Mouse (Mus musculus): Measurements from ENCODE around the gene Ccdc82.

Gene Ccdc82

GRCm38 (mm10) chr9:13246815-13247638 lies at the start of gene Ccdc82:
Gene Ccdc82 (plus strand): TSS chr9:13246955.
- DNase-seq (ENCODE audit: low read depth, low spot score): peak; percentile 86

- DNase-seq (ENCODE audit: low read depth, low spot score): no peak
Observed at GRCm38 (mm10) chr9:13200079-13200478, 46.7 kb upstream of the Ccdc82 start.

GRCm38 (mm10) chr9:13203109-13203508 lies 43.6 kb upstream of the Ccdc82 start:
- no peak for DNase-seq (ENCODE audit: low read depth, low spot score)

DNA sequence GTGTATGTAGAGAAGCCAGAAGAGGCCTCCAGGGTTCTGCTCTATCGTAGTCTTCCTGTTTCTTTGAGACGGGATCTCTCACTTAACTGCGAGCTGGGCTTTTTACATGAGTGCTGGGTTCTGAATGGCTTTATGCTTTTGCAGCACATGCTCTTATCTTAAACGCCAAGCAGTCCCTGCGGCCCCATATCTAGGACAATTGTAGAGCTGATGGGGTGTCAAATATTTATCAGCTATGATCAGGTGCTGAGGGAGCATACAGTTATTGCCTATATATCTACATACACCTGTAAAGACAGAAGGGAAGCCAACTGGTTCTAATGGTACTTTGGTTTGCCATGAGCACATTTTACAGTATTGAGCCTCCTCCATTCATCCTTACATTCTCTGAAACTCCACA lies 43.1 kb upstream of the Ccdc82 start:
- no peak for DNase-seq (ENCODE audit: low read depth, low spot score)

DNA sequence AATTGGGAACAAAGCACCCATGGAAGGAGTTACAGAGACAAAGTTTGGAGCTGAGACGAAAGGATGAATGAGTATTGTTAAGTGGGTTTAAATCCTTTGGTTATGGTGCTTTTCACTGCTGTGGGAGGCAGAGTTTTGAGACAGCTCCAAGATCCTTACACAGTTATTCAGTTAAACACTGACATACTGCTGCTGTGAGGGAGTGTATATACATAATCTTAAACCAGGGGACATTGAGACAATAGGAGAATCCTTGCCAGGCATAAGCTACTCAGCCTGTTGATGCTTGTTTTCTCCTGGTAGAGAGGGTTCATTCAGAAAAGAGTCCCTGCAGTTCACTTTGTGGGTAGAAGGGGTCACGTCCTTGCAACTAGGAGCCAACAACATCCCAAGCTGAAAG lies 40.4 kb upstream of the Ccdc82 start:
- no peak for DNase-seq (ENCODE audit: low read depth, low spot score)

DNA sequence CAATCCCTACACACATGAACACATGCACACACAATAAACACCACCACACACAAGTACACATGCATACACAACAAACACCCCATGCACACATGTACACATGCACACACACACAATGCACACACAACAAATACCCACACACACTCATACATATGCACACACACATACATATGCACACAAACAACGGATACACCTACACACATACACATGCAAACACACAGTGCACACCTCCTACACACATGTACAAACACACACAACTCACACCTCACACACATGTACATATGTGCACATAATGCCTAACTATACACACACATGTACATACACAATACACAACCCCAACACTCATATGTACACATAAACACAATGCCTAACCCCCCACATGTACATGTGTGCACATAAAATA lies 20.9 kb upstream of the Ccdc82 start:
- no peak for DNase-seq (ENCODE audit: low read depth, low spot score)

DNA sequence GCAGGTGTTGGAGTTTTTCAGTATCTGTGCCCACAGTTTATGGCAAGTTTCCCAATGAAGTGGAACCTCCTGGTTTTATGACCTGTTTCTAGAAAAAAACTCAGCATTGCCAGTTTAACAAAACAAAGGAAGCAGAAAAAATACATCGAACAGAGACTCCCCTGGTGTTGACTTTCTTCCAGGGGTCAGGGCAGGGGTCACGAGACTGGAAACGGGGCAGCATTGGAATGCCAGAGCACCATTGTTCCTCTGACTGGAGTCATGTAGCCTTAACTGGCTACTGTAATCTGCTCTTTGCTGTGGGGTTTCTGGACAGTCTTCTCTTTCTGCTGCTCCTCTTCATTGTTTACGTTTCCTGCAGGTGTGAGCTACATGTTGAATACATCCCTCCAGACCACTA lies 16.2 kb upstream of the Ccdc82 start:
- DNase-seq (ENCODE audit: low read depth, low spot score): no peak

DNA sequence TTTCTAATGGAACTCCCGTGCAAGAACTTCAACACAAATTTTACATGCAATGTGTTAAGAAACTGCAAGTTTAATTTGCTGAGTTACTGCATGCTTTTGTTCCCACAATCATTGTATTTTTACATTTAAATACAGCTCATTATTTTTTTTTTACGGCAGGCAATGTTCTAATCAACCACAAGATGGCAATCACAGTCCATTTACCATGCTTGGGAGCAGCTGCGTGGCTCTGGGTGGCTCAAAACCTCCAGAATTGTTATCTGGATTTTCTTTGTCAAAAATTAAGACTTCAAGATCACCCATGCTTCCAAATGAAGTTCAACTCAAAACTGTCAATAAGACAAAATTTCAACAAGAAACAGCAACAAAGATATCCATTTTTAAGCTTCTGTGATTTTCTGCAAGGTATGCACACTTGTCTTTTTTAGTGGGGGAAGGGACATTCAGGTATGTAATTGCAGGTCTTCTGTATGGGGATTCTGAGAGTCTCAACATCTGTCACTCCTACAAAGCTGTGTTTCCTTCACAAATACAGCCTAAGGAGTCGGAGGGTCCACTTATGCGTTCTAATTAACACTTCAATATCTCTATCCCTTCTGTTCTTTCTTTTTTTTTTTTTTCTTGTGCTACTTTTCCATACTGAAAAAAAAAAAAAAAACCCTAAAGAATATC lies 15.1 kb upstream of the Ccdc82 start:
- DNase-seq (ENCODE audit: low read depth, low spot score): peak; percentile 74

DNA sequence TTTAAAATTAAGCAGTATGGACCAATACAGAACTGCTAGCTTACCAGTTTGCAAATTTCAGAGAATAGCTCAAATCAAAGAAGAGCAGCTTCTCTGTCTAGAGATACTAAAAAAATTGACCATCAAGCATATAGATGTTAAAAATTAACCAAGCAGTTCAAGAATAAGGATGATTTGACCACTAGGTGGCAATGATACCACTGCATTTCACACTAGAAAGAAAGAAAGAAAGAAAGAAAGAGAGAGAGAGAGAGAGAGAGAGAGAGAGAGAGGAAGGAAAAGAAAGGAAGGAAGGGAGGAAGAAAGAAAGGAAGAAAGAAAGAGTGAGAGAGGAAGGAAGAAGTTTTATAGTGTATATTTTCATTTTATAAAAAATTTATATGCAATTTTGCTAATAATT lies 4.4 kb upstream of the Ccdc82 start:
- DNase-seq (ENCODE audit: low read depth, low spot score): peak; percentile 78

- DNase-seq (ENCODE audit: low read depth, low spot score): peak; percentile 57
Observed at GRCm38 (mm10) chr9:13245481-13245880, 1.3 kb upstream of the Ccdc82 start, which contains the start of gene Jrkl. Gene Jrkl (minus strand): TSS chr9:13245829.

DNA sequence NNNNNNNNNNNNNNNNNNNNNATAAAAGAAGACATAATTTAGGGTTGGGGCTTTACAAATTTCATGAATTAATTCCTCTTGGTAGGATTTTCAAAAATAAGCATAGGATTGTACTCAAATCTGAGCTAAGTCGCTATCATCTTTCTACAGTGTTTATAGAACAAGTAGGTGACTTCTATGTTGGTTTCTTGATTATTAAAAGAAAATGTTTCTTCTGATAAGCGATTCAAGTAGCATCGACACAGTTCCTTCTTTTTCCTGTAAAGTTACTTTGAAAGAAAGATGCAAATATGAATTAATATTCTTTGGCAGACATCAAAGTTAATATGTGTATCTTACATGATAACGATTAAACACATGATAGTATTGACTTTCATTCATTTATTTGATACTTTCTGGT lies 1.3 kb downstream of the Ccdc82 start:
- DNase-seq (ENCODE audit: low read depth, low spot score): no peak

- DNase-seq (ENCODE audit: low read depth, low spot score): no peak
Observed at GRCm38 (mm10) chr9:13251251-13251650, 4.5 kb downstream of the Ccdc82 start.

- DNase-seq (ENCODE audit: low read depth, low spot score): no peak
Observed at GRCm38 (mm10) chr9:13256726-13257125, 10.0 kb downstream of the Ccdc82 start.

- DNase-seq (ENCODE audit: low read depth, low spot score): no peak
Observed at GRCm38 (mm10) chr9:13258173-13258572, 11.4 kb downstream of the Ccdc82 start.

GRCm38 (mm10) chr9:13260980-13261379 lies 14.2 kb downstream of the Ccdc82 start:
- no peak for DNase-seq (ENCODE audit: low read depth, low spot score)

- no peak for DNase-seq (ENCODE audit: low read depth, low spot score)
Observed at GRCm38 (mm10) chr9:13273219-13273618, 26.5 kb downstream of the Ccdc82 start.

DNA sequence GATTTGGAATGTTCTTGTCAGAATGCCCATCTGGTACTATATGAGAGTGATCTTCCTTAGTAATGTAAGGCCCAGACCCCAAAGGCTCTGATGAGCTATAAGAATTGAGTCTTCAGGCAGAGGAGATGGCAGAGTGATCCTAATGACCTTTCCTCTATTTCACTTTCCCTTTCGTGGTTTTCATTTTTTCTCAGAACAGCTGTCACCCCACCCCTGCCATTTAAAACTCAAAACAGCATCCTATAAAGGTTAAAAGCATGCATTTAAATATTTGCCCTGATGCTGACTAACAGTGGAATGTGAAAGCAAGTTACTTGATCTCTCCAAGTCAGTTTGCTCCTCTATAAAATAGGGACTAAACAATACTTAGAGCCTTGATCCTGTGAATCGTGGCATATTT lies 40.7 kb downstream of the Ccdc82 start:
- DNase-seq (ENCODE audit: low read depth, low spot score): peak; percentile 48

DNA sequence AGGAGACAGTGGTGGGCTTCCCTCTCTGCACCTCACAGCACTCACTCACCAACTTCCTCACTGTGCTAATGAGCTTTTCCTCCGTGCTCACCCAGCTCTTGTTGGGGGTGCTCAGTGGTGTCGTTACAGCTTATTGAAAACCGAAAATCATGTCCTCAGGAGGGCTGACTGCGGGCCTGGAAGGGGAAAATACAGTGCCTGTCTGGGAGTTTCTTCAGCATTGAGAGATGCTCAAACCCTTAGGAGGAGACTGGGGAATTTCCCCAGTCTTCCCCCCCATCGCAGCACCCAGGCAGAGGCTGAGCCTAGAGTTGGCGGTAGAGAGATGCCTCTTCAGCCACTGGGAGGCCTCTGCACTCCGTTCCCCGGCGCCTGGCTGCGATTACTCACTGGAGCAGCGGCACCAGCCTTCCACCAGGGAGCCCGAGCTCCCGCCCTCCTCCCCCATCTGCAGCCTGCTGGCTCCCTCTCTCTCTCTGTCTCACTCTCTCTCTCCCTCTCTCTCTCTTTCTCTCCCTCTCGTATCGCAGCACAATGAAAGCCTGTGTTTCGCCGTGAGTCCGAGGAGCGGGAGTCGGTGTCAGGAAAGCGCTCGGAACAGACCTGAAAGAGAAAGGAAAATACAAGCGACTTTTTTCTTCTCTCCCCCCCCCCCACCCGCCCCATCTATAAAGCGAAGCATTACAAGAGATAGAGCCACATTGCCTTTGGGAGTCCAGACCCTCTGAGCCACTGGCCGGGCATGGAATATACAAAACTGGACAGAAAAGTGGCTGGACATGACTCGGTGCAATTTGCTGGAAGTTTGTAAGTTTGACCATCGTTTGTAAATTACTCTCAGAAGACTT lies 49.7 kb downstream of the Ccdc82 start:
- peak; percentile 95 for DNase-seq (ENCODE audit: low read depth, low spot score)

DNA sequence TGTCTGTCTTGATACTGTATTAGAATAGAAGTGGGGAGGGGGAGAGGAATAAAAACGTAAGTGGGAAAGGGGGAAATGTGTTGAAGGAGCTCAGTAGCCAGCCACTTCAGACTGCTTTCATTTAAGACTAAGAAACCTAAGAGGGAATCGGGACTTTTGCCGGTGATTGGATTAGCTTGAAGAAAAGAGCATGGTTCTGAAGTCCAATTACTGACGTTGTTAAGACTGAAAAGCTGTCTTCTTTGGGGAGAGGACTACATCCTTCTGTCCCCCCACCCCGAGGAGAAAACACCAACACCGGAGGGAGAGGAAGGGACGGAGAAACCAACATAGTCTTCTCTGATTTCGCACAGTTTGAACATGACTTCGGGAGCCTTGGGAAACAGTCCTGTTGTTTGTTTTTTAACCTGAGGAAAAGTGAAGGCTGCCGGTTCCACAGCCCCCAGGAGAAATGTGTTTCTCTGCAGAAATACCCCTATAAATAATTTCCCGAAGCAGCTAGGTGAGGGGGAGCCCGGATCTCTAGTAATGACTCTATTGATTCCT lies 50.4 kb downstream of the Ccdc82 start:
- peak; percentile 48 for DNase-seq (ENCODE audit: low read depth, low spot score)

GRCm38 (mm10) chr9:13297668-13298512 lies 51.1 kb downstream of the Ccdc82 start, which contains the start of gene Maml2:
Gene Maml2 (plus strand): TSS chr9:13297957.
- DNase-seq (ENCODE audit: low read depth, low spot score): peak; percentile 69

- DNase-seq (ENCODE audit: low read depth, low spot score): no peak
Observed at GRCm38 (mm10) chr9:13298513-13298878, 51.7 kb downstream of the Ccdc82 start.
